Mouse (Mus musculus) gonadal fat pad, adult 2 months (tissue): ENCODE data around the gene Hdc. TPM values are rescaled to one million over a fixed set of nuclear protein-coding genes. Genes with fewer than 3 reads are reported as not detected.
"Not testable (repeated sequence)": the region's sequence is repeated elsewhere in the genome, so short reads cannot be mapped to it uniquely, and the experiment has no call there.

ENCODE experiments used
- DNase-seq: peaks from one replicate; pipeline ENCODE4 v3.0.0-alpha.2; 2012; ENCODE audit warnings: low read depth
- polyA plus RNA-seq: library from polyadenylated mRNA; depleted of rRNA; stranded (reverse); fragments of >200 nt; gene quantifications from 2 replicates; pipeline ENCODE4 v1.2.3, GENCODE M21; 2012; rRNA removed

The Hdc gene
- 5.2 and 7.6 TPM in 2 replicates for polyA plus RNA-seq

- no peak for DNase-seq
Observed at GRCm38 (mm10) chr2:126619249-126619704, at the start of gene Hdc. TSS of gene Hdc (minus strand) at chr2:126619299.

- no peak for DNase-seq
Observed at GRCm38 (mm10) chr2:126668621-126669252, 49.6 kb upstream of the Hdc start.

- no peak for DNase-seq
Observed at GRCm38 (mm10) chr2:126665984-126666383, 46.9 kb upstream of the Hdc start.

GRCm38 (mm10) chr2:126663481-126663880 is 44.4 kb upstream of the Hdc start:
- DNase-seq = no peak

GRCm38 (mm10) chr2:126652929-126653328 is 33.8 kb upstream of the Hdc start:
- DNase-seq = no peak

GRCm38 (mm10) chr2:126647762-126648161 is 28.7 kb upstream of the Hdc start:
- DNase-seq = no peak

- no peak for DNase-seq
Observed at GRCm38 (mm10) chr2:126646461-126646860, 27.4 kb upstream of the Hdc start.

- no peak for DNase-seq
Observed at GRCm38 (mm10) chr2:126644768-126645167, 25.7 kb upstream of the Hdc start.

GRCm38 (mm10) chr2:126640298-126640697 is 21.2 kb upstream of the Hdc start:
- no peak for DNase-seq

GRCm38 (mm10) chr2:126635939-126636823 is 17.1 kb upstream of the Hdc start:
- no peak for DNase-seq

- no peak for DNase-seq
Observed at GRCm38 (mm10) chr2:126633165-126633564, 14.1 kb upstream of the Hdc start.

GRCm38 (mm10) chr2:126628455-126628995 is 9.4 kb upstream of the Hdc start:
- no peak for DNase-seq

- no peak for DNase-seq
Observed at GRCm38 (mm10) chr2:126623138-126623537, 4.0 kb upstream of the Hdc start.

- no peak for DNase-seq
Observed at GRCm38 (mm10) chr2:126622455-126622854, 3.4 kb upstream of the Hdc start.

- DNase-seq = no peak
Observed at GRCm38 (mm10) chr2:126618470-126619179, 474 bp downstream of the Hdc start.

- DNase-seq = no peak
Observed at GRCm38 (mm10) chr2:126615355-126615754, 3.7 kb downstream of the Hdc start.

- not testable (repeated sequence) for DNase-seq
Observed at GRCm38 (mm10) chr2:126609600-126609999, 9.5 kb downstream of the Hdc start.

- no peak for DNase-seq
Observed at GRCm38 (mm10) chr2:126607553-126608203, 11.4 kb downstream of the Hdc start.

GRCm38 (mm10) chr2:126606688-126607062 is 12.4 kb downstream of the Hdc start:
- DNase-seq = no peak

- no peak for DNase-seq
Observed at GRCm38 (mm10) chr2:126606061-126606687, 12.9 kb downstream of the Hdc start.
